ENCODE assay signal across 8 mouse cellular contexts in the genomic region with DNA sequence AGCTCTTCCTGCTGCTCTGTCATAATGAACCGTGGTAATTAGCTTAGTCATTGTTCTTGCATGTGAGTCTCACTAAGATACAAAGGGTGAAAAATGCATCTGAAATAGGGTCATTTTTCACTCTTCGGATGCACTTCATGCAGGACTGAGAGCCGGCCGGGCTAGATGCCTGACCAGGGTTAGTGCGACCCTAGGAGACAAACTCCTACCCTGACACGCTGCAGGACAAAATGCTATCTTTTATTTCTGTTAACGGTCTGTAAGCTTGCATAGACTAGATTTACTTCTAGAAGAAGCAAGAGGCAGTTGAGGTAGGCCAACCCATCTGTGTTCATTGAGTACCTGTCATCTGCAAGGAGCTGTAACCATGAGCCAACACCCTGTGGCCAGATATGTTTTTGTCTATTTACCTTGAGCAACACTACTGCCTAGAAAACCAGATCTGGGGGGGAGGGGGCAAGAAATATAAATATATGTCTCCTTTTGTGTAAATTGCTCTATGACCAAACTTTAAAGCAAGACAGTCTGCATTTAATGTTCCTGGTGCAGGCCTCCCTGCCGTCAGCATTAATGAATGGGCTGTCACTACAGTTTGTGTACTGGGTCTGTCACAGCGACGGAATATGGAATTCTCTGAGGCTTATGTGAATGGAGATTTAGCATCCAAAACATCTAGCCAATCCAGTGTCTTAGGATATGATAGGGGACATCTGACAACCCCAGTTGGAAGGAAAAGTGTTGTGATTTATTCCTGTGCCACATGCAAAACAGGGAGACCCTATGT.
DNase-seq lines count a peak whose midpoint lies in the region; ATAC-seq and TF ChIP-seq lines count a peak whose summit lies in the region.

No protein-coding gene starts in this region.

- intact Hi-C loops in gastrocnemius, adult 2 months (cut with DNase I), result loop anchor here (5.0 kb wide), 2 partner anchors 44 to 159 kb away; no protein-coding TSS in a partner anchor

- H3K4me3 ChIP-seq in gastrocnemius, adult 2 months, result peak overlapping the region; percentile 96
- peak overlapping the region; percentile 56 for H3K4me3 ChIP-seq in brown adipose tissue, adult 24 weeks (ENCODE audit: insufficient read depth, low read depth, low read length)
- H3K4me3 ChIP-seq in hindbrain, embryonic 12.5 days, result peak overlapping the region; percentile 80
- peak overlapping the region; percentile 79 for H3K4me3 ChIP-seq in midbrain, embryonic 10.5 days
- H3K4me3 ChIP-seq in thymus, adult 2 months (ENCODE audit: control insufficient read depth, insufficient read depth, low read length), result no peak overlapping the region

- no peak for TF ChIP-seq POLR2A in thymus, adult 2 months (IDR thresholded peaks at IDR 0.05; ENCODE audit: control insufficient read depth, extremely low read depth, insufficient read depth, low read length, poor library complexity)

- no peaks in the 10 kb centered on the region for H3K9me3 ChIP-seq in hindbrain, embryonic 12.5 days (replicated peaks)
- no peaks in the 10 kb centered on the region for H3K9me3 ChIP-seq in midbrain, embryonic 10.5 days (replicated peaks)

- no peak for TF ChIP-seq CTCF in gastrocnemius, adult 2 months (IDR thresholded peaks at IDR 0.05)
- TF ChIP-seq CTCF in thymus, adult 2 months (IDR thresholded peaks at IDR 0.05; ENCODE audit: borderline replicate concordance, control insufficient read depth, extremely low read depth, insufficient read depth, low read length, poor library complexity), result no peak

- H3K9ac ChIP-seq in hindbrain, embryonic 12.5 days, result 0 out of 2 replicates have a peak overlapping the region, but pooled peaks have one; percentile 24

- WGBS in hindbrain, embryonic 12.5 days, result 42% methylated on average over 10 of the region's 10 CpGs
- 66% methylated on average over 10 of the region's 10 CpGs for WGBS in midbrain, embryonic 10.5 days
- 86% methylated on average over 10 of the region's 10 CpGs for WGBS in thymus, adult 2 months

- H3K27ac ChIP-seq in gastrocnemius, adult 2 months, result peak overlapping the region; percentile 98
- no peak overlapping the region for H3K27ac ChIP-seq in brown adipose tissue, adult 24 weeks (replicated peaks; ENCODE audit: low read depth, low read length)
- H3K27ac ChIP-seq in hindbrain, embryonic 12.5 days, result peak overlapping the region; percentile 3; the same call in 1 of the 2 replicates
- H3K27ac ChIP-seq in midbrain, embryonic 10.5 days (replicated peaks), result no peak overlapping the region
- no peak overlapping the region for H3K27ac ChIP-seq in thymus, adult 2 months (ENCODE audit: control insufficient read depth, insufficient read depth, low read length)

- DNase-seq in gastrocnemius, adult 2 months, result no peak
- DNase-seq in gastrocnemius, postnatal 25 days, result no peak
- no peak for DNase-seq in midbrain, embryonic 10.5 days (ENCODE audit: low spot score)
- no peak for DNase-seq in thymus, adult 2 months

- peaks cover 42% of the 10 kb centered on the region for H3K4me1 ChIP-seq in brown adipose tissue, adult 24 weeks (ENCODE audit: control insufficient read depth, insufficient read depth, insufficient read length, low read length)
- peaks cover 40% of the 10 kb centered on the region for H3K4me1 ChIP-seq in hindbrain, embryonic 12.5 days
- H3K4me1 ChIP-seq in midbrain, embryonic 10.5 days, result peaks cover 49% of the 10 kb centered on the region
- H3K4me1 ChIP-seq in thymus, adult 2 months (replicated peaks; ENCODE audit: control insufficient read depth, insufficient read depth, low read length), result no peaks in the 10 kb centered on the region

- H3K4me2 ChIP-seq in hindbrain, embryonic 12.5 days (replicated peaks), result peak overlapping the region; percentile 92

- ATAC-seq in hindbrain, embryonic 12.5 days (ENCODE audit: low FRiP score), result peak; percentile 11; the same call in 1 of the 2 replicates
- no peak for ATAC-seq in megakaryocyte-erythroid progenitor cell, adult 5-6 weeks (replicated peaks; ENCODE audit: low FRiP score, low TSS enrichment, poor library complexity, severe bottlenecking)
- ATAC-seq in megakaryocyte progenitor cell, adult 5-6 weeks (replicated peaks; ENCODE audit: poor library complexity), result no peak

- H3K36me3 ChIP-seq in hindbrain, embryonic 12.5 days, result no peaks in the 10 kb centered on the region
- no peaks in the 10 kb centered on the region for H3K36me3 ChIP-seq in midbrain, embryonic 10.5 days
- H3K36me3 ChIP-seq in thymus, adult 2 months (ENCODE audit: control insufficient read depth, insufficient read depth, low read length), result no peaks in the 10 kb centered on the region

- H3K27me3 ChIP-seq in hindbrain, embryonic 12.5 days, result peaks cover 9% of the 10 kb centered on the region; the same call in 1 of the 2 replicates
- peaks cover 56% of the 10 kb centered on the region for H3K27me3 ChIP-seq in midbrain, embryonic 10.5 days (ENCODE audit: low read depth, poor library complexity, severe bottlenecking)
- H3K27me3 ChIP-seq in thymus, adult 2 months (ENCODE audit: control insufficient read depth, insufficient read depth, low read length), result peaks cover 3% of the 10 kb centered on the region; the same call in 1 of the 2 replicates

Comparison
In these comparisons a context has a peak if more than half of its experiments do, and no peak if none do; other contexts are left out.
1. H3K27ac ChIP-seq: peak in gastrocnemius, adult 2 months (single experiment) and hindbrain, embryonic 12.5 days (single experiment); none in brown adipose tissue, adult 24 weeks (single experiment), midbrain, embryonic 10.5 days (single experiment) and thymus, adult 2 months (single experiment).